Mouse (Mus musculus): ENCODE measurements around the gene Btn1a1.

DNA sequence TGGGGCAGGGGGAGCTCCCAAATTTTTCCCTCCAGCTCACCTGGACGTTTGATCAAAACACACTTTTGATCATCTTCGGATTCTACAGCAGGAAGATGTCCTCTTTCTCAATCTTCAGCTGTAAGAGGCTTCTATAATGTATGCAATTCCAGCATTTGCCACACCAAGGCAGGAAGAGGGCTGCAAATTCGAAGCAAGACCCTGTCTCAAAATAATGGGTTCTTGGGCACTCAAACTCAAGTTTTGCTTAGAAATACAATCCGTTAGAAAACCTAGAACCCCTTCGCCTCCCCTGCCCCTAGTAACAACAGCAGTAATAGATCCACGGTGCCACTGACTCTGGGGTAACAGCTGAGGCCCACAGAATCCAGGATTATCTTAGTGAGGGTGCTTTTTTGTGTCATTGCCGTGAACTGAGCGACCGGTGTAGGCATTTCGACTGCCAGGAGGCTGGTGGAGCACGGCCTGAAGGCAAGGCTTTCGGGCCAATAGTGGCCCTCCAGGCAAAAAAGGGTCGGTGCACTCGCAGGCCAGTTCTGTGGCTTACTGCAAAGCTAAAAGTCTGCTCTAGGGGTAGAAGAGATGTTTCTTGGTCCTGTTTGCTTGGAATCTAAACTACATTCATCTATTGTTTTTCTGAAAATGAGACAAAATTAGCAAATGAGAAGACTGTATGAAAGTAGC, 40.1 kb upstream of the Btn1a1 start:
- TF ChIP-seq POLR2A (IDR thresholded peaks at IDR 0.05; ENCODE audit: borderline replicate concordance, extremely low read depth, low read depth, low read length) (no peak), CTCF (IDR thresholded peaks at IDR 0.05; ENCODE audit: insufficient read depth, low read length) (no peak)
